In the genomic region with DNA sequence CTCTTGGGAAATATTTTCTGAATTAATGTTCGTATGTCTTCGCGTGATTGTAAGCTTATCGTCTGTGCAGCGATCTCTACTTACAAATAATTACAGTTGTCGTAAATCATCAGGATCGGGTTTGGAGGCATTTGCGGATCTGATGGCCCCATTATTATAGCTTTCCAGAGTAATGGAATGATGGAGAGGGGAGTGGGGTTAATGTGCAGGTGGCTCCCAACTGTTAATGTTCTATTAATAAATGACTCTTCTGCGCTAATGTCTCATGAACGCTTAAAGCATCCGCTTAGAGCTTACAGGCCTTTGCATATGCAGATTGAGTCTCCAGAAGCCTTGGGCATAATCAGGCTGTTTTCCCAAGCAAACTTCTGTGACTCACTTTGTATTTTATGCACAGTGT, we compare ENCODE assay signal across 33 mouse cellular contexts. TPM values are rescaled to one million over a fixed set of nuclear protein-coding genes. Genes with fewer than 3 reads are reported as not detected.
DNase-seq lines count a peak whose midpoint lies in the region; ATAC-seq and TF ChIP-seq lines count a peak whose summit lies in the region.
"Had no signal": no experiment of that assay in that cellular context is flagged by ENCODE, and none has a peak within 500 bp of the region (broad histone marks: within the 10 kb centered on the region; RNA-seq: fewer than 3 reads in every experiment).

No protein-coding gene starts in this region.

- H3K4me2 ChIP-seq in forebrain, embryonic 14.5 days (ENCODE audit: low read length): no peak overlapping the region
- no peak overlapping the region for H3K4me2 ChIP-seq in forebrain, embryonic 16.5 days (ENCODE audit: low read length)
- no peak overlapping the region for H3K4me2 ChIP-seq in hindbrain, embryonic 16.5 days (ENCODE audit: low read length)
- no peak overlapping the region for H3K4me2 ChIP-seq in hindbrain, embryonic 11.5 days (replicated peaks; ENCODE audit: low read depth, low read length)
- H3K4me2 ChIP-seq in midbrain, postnatal 0 days (ENCODE audit: low read depth, low read length, poor library complexity, severe bottlenecking): no peak overlapping the region
- H3K4me2 ChIP-seq in midbrain, embryonic 15.5 days: no peak overlapping the region
- no peak overlapping the region for H3K4me2 ChIP-seq in neural tube, embryonic 15.5 days
- H3K4me2 ChIP-seq: embryonic facial prominence, embryonic 13.5 days; heart, embryonic 12.5 days; heart, embryonic 15.5 days had no signal

- no peaks in the 10 kb centered on the region for H3K27me3 ChIP-seq in forebrain, embryonic 14.5 days (replicated peaks; ENCODE audit: control insufficient read depth, insufficient read depth, low read length)
- no peaks in the 10 kb centered on the region for H3K27me3 ChIP-seq in forebrain, embryonic 16.5 days (replicated peaks; ENCODE audit: control insufficient read depth, insufficient read depth, low read length)
- no peaks in the 10 kb centered on the region for H3K27me3 ChIP-seq in hindbrain, embryonic 16.5 days (replicated peaks; ENCODE audit: control insufficient read depth, insufficient read depth, low read length)
- no peaks in the 10 kb centered on the region for H3K27me3 ChIP-seq in hindbrain, embryonic 11.5 days (ENCODE audit: control insufficient read depth, insufficient read depth, low read length)
- H3K27me3 ChIP-seq in midbrain, postnatal 0 days (ENCODE audit: insufficient read depth, low read length): no peaks in the 10 kb centered on the region
- H3K27me3 ChIP-seq in midbrain, embryonic 15.5 days (replicated peaks): no peaks in the 10 kb centered on the region
- no peaks in the 10 kb centered on the region for H3K27me3 ChIP-seq in neural tube, embryonic 15.5 days (replicated peaks)
- H3K27me3 ChIP-seq: embryonic facial prominence, embryonic 13.5 days; Patski had no signal

- DNase-seq in forebrain, embryonic 14.5 days (ENCODE audit: low spot score): peak; percentile 44
- no peak for DNase-seq in hindbrain, embryonic 11.5 days (ENCODE audit: low spot score)
- DNase-seq in midbrain, postnatal 0 days (ENCODE audit: low spot score): peak; percentile 22
- DNase-seq: adrenal gland, postnatal 10 days; adrenal gland, postnatal 36 days; B cell, adult 2 months; cerebellum, adult 11 months; cerebellum, adult 2 months; cerebellum, adult 9-11 months; cerebellum, postnatal 25 days; gastrocnemius, postnatal 25 days; heart, adult 18-20 months; heart, postnatal 10 days; heart, postnatal 36 days had no signal

- H3K4me1 ChIP-seq in forebrain, embryonic 14.5 days (ENCODE audit: control insufficient read depth, insufficient read depth, low read length): 0 out of 2 replicates have a peak, but pooled peaks cover 3% of the 10 kb centered on the region
- peaks cover 8% of the 10 kb centered on the region; the same call in 1 of the 2 replicates for H3K4me1 ChIP-seq in forebrain, embryonic 16.5 days (replicated peaks; ENCODE audit: control insufficient read depth, insufficient read depth, low read length)
- H3K4me1 ChIP-seq in hindbrain, embryonic 16.5 days (ENCODE audit: control insufficient read depth, insufficient read depth, low read depth, low read length): no peaks in the 10 kb centered on the region
- H3K4me1 ChIP-seq in hindbrain, embryonic 11.5 days (replicated peaks; ENCODE audit: control insufficient read depth, insufficient read depth, low read length): no peaks in the 10 kb centered on the region
- H3K4me1 ChIP-seq in midbrain, postnatal 0 days (ENCODE audit: insufficient read depth, low read length): no peaks in the 10 kb centered on the region
- peaks cover 14% of the 10 kb centered on the region for H3K4me1 ChIP-seq in midbrain, embryonic 15.5 days
- peaks cover 19% of the 10 kb centered on the region for H3K4me1 ChIP-seq in neural tube, embryonic 15.5 days
- H3K4me1 ChIP-seq: embryonic facial prominence, embryonic 13.5 days; heart, embryonic 12.5 days; heart, embryonic 15.5 days had no signal

- no peak for ATAC-seq in forebrain, embryonic 14.5 days
- ATAC-seq in forebrain, embryonic 16.5 days: no peak; the same call in 1 of the 2 replicates
- 0 out of 2 replicates have a peak, but pooled peaks have one; percentile 31 for ATAC-seq in hindbrain, embryonic 16.5 days
- no peak for ATAC-seq in hindbrain, embryonic 11.5 days (ENCODE audit: low FRiP score)
- ATAC-seq in midbrain, postnatal 0 days (ENCODE audit: low FRiP score): no peak
- ATAC-seq in midbrain, embryonic 15.5 days (replicated peaks): no peak
- ATAC-seq in neural tube, embryonic 15.5 days (ENCODE audit: low FRiP score): peak; percentile 50; the same call in 1 of the 2 replicates
- ATAC-seq: hindbrain, postnatal 0 days; inflammation-experienced regulatory T-cells, adult 6 months; intestine, embryonic 16.5 days; Patski had no signal

- WGBS in forebrain, embryonic 14.5 days: 73% methylated on average over 11 of the region's 11 CpGs
- WGBS in forebrain, embryonic 16.5 days: 54% methylated on average over 11 of the region's 11 CpGs
- 55% methylated on average over 11 of the region's 11 CpGs for WGBS in hindbrain, embryonic 16.5 days
- 80% methylated on average over 11 of the region's 11 CpGs for WGBS in hindbrain, embryonic 11.5 days
- 66% methylated on average over 11 of the region's 11 CpGs for WGBS in midbrain, postnatal 0 days
- 62% methylated on average over 11 of the region's 11 CpGs for WGBS in midbrain, embryonic 15.5 days
- 34% methylated on average over 11 of the region's 11 CpGs for WGBS in neural tube, embryonic 15.5 days

- no peak overlapping the region for H3K4me3 ChIP-seq in forebrain, embryonic 14.5 days (ENCODE audit: low read depth, low read length)
- H3K4me3 ChIP-seq in forebrain, embryonic 16.5 days (replicated peaks; ENCODE audit: low read length): no peak overlapping the region
- no peak overlapping the region for H3K4me3 ChIP-seq in hindbrain, embryonic 16.5 days (ENCODE audit: low read length)
- H3K4me3 ChIP-seq in hindbrain, embryonic 11.5 days (ENCODE audit: low read depth, low read length): no peak overlapping the region
- no peak overlapping the region for H3K4me3 ChIP-seq in midbrain, postnatal 0 days (ENCODE audit: low read depth, low read length)
- H3K4me3 ChIP-seq in midbrain, embryonic 15.5 days: no peak overlapping the region
- no peak overlapping the region for H3K4me3 ChIP-seq in neural tube, embryonic 15.5 days (replicated peaks)
- H3K4me3 ChIP-seq: embryonic facial prominence, embryonic 13.5 days; erythroblast, embryonic 14.5 days; heart, embryonic 12.5 days; heart, embryonic 15.5 days; hindbrain, embryonic 10.5 days had no signal

- no peak overlapping the region for H3K9ac ChIP-seq in forebrain, embryonic 14.5 days (ENCODE audit: low read length)
- no peak overlapping the region for H3K9ac ChIP-seq in forebrain, embryonic 16.5 days (replicated peaks; ENCODE audit: low read depth, low read length)
- no peak overlapping the region for H3K9ac ChIP-seq in hindbrain, embryonic 16.5 days (ENCODE audit: low read depth, low read length)
- H3K9ac ChIP-seq in hindbrain, embryonic 11.5 days (ENCODE audit: low read depth, low read length): no peak overlapping the region
- no peak overlapping the region for H3K9ac ChIP-seq in midbrain, postnatal 0 days (replicated peaks; ENCODE audit: low read length, poor library complexity, severe bottlenecking)
- no peak overlapping the region for H3K9ac ChIP-seq in midbrain, embryonic 15.5 days
- H3K9ac ChIP-seq in neural tube, embryonic 15.5 days (replicated peaks): no peak overlapping the region
- H3K9ac ChIP-seq: embryonic facial prominence, embryonic 13.5 days; heart, embryonic 12.5 days; heart, embryonic 15.5 days had no signal

- H3K36me3 ChIP-seq in forebrain, embryonic 14.5 days (ENCODE audit: control insufficient read depth, insufficient read depth, low read length): no peaks in the 10 kb centered on the region
- H3K36me3 ChIP-seq in forebrain, embryonic 16.5 days (ENCODE audit: control insufficient read depth, insufficient read depth): no peaks in the 10 kb centered on the region
- no peaks in the 10 kb centered on the region for H3K36me3 ChIP-seq in hindbrain, embryonic 16.5 days (ENCODE audit: control insufficient read depth, insufficient read depth, low read length)
- H3K36me3 ChIP-seq in hindbrain, embryonic 11.5 days (ENCODE audit: control insufficient read depth, insufficient read depth, low read length): no peaks in the 10 kb centered on the region
- H3K36me3 ChIP-seq in midbrain, postnatal 0 days (ENCODE audit: insufficient read depth, low read length): peaks cover 27% of the 10 kb centered on the region
- H3K36me3 ChIP-seq in midbrain, embryonic 15.5 days (replicated peaks): no peaks in the 10 kb centered on the region
- peaks cover 3% of the 10 kb centered on the region; the same call in 1 of the 2 replicates for H3K36me3 ChIP-seq in neural tube, embryonic 15.5 days
- H3K36me3 ChIP-seq: embryonic facial prominence, embryonic 13.5 days; G1E; heart, embryonic 12.5 days; heart, embryonic 15.5 days; hindbrain, embryonic 10.5 days had no signal

- no peak for TF ChIP-seq CTCF in midbrain, postnatal 0 days (IDR thresholded peaks at IDR 0.05)

- H3K9me3 ChIP-seq in forebrain, embryonic 14.5 days (replicated peaks; ENCODE audit: control insufficient read depth, low read length): no peaks in the 10 kb centered on the region
- no peaks in the 10 kb centered on the region for H3K9me3 ChIP-seq in forebrain, embryonic 16.5 days (ENCODE audit: control insufficient read depth, low read length)
- no peaks in the 10 kb centered on the region for H3K9me3 ChIP-seq in hindbrain, embryonic 16.5 days (ENCODE audit: control insufficient read depth, low read length)
- H3K9me3 ChIP-seq in hindbrain, embryonic 11.5 days (ENCODE audit: control insufficient read depth, low read length): no peaks in the 10 kb centered on the region
- no peaks in the 10 kb centered on the region for H3K9me3 ChIP-seq in midbrain, postnatal 0 days (ENCODE audit: low read length)
- no peaks in the 10 kb centered on the region for H3K9me3 ChIP-seq in midbrain, embryonic 15.5 days
- no peaks in the 10 kb centered on the region for H3K9me3 ChIP-seq in neural tube, embryonic 15.5 days (replicated peaks)
- H3K9me3 ChIP-seq: embryonic facial prominence, embryonic 13.5 days; heart, embryonic 12.5 days; heart, embryonic 15.5 days; hindbrain, embryonic 10.5 days had no signal

- no peak overlapping the region for H3K27ac ChIP-seq in forebrain, embryonic 14.5 days (ENCODE audit: low read depth, low read length)
- no peak overlapping the region for H3K27ac ChIP-seq in forebrain, embryonic 16.5 days (ENCODE audit: low read length)
- no peak overlapping the region for H3K27ac ChIP-seq in hindbrain, embryonic 16.5 days (ENCODE audit: low read depth, low read length)
- H3K27ac ChIP-seq in hindbrain, embryonic 11.5 days (ENCODE audit: low read depth, low read length): no peak overlapping the region
- H3K27ac ChIP-seq in midbrain, postnatal 0 days (ENCODE audit: low read depth, low read length): no peak overlapping the region
- H3K27ac ChIP-seq in midbrain, embryonic 15.5 days: no peak overlapping the region
- H3K27ac ChIP-seq in neural tube, embryonic 15.5 days (replicated peaks): 0 out of 2 replicates have a peak overlapping the region, but pooled peaks have one; percentile 9
- H3K27ac ChIP-seq: embryonic facial prominence, embryonic 13.5 days; heart, embryonic 15.5 days; hindbrain, embryonic 10.5 days; hindbrain, postnatal 0 days had no signal

RNA-seq across cellular contexts. Expression of a gene that starts 12.3 kb away (rescaled TPM):
- 1.7 and 2.7 TPM in 2 replicates for polyA plus RNA-seq in forebrain, embryonic 14.5 days (2014; fragmentation: Nextera tagmentation; extraction: Ambion mirVana)
- polyA plus RNA-seq in forebrain, embryonic 16.5 days (2015; fragmentation: Nextera tagmentation; extraction: Ambion mirVana): 2.2 and 3.1 TPM in 2 replicates
- polyA plus RNA-seq in hindbrain, embryonic 16.5 days (2015; fragmentation: Nextera tagmentation; extraction: Ambion mirVana): 2.2 and 2.5 TPM in 2 replicates
- 0.10 and 0.14 TPM in 2 replicates for polyA plus RNA-seq in hindbrain, embryonic 11.5 days (2014; fragmentation: Nextera tagmentation; extraction: Ambion mirVana)
- total RNA-seq in midbrain, postnatal 0 days (2014; rRNA removed): 28.9 and 30.5 TPM in 2 replicates
- polyA plus RNA-seq in midbrain, postnatal 0 days (2015; fragmentation: Nextera tagmentation; extraction: Ambion mirVana): 2.3 and 2.7 TPM in 2 replicates
- polyA plus RNA-seq in midbrain, embryonic 15.5 days (2015; fragmentation: Nextera tagmentation; extraction: Ambion mirVana): 3.0 and 3.2 TPM in 2 replicates
- 2.2 and 2.8 TPM in 2 replicates for polyA plus RNA-seq in neural tube, embryonic 15.5 days (2015; fragmentation: Nextera tagmentation; extraction: Ambion mirVana)
- total RNA-seq: adrenal gland, adult 18-20 months; adrenal gland, postnatal 36 days; CH12.LX; common myeloid progenitor, adult 5-6 weeks; gastrocnemius, adult 8-10 months; gastrocnemius, postnatal 25 days; heart, adult 18-20 months; heart, postnatal 10 days; heart, postnatal 36 days had no signal
- polyA plus RNA-seq: erythroblast, embryonic 14.5 days; G1E; gonadal fat pad, adult 2 months; heart, embryonic 12.5 days; heart, embryonic 15.5 days; inflammation-experienced regulatory T-cells, adult 6 months; intestine, embryonic 16.5 days; Patski had no signal

Comparison
In these comparisons a context has a peak if more than half of its experiments do, and no peak if none do; other contexts are left out.
1. ATAC-seq: peak in hindbrain, embryonic 16.5 days (single experiment) and neural tube, embryonic 15.5 days (single experiment); none in forebrain, embryonic 14.5 days (single experiment), forebrain, embryonic 16.5 days (single experiment), hindbrain, embryonic 11.5 days (single experiment), midbrain, postnatal 0 days (single experiment) and midbrain, embryonic 15.5 days (single experiment).